In genomic region chr7:29301127-29301566, GRCm38 (mm10) we compare ENCODE assay signal across 9 mouse cellular contexts. TPM values are rescaled to one million over a fixed set of nuclear protein-coding genes. Genes with fewer than 3 reads are reported as not detected.
DNase-seq lines count a peak whose midpoint lies in the region; ATAC-seq lines count a peak whose summit lies in the region.
"Had no signal": no experiment of that assay in that cellular context is flagged by ENCODE, and none has a peak within 500 bp of the region (broad histone marks: within the 10 kb centered on the region; RNA-seq: fewer than 3 reads in every experiment).

No protein-coding gene starts in this region.

- peak overlapping the region; percentile 39 for H3K4me2 ChIP-seq in midbrain, embryonic 14.5 days (ENCODE audit: low read length)
- H3K4me2 ChIP-seq: liver, embryonic 13.5 days had no signal

- DNase-seq in layer of hippocampus, postnatal 10 days (ENCODE audit: low spot score in 2 of 2) = peak; percentile 78 to 84
- DNase-seq in layer of hippocampus, adult 9-10 months (ENCODE audit: low spot score) = no peak
- peak; percentile 32 for DNase-seq in T-cell, adult 2 months (ENCODE audit: low spot score)
- peak; percentile 92 for DNase-seq in embryo, embryonic 10.5 days (ENCODE audit: low spot score)
- peak; percentile 84 to 87 for DNase-seq in kidney, postnatal 4 days
- peak; percentile 91 for DNase-seq in midbrain, embryonic 14.5 days
- DNase-seq in thymus, postnatal 0 days (ENCODE audit: low spot score) = peak; percentile 85
- DNase-seq: liver, embryonic 13.5 days had no signal

- peak; percentile 29; the same call in 1 of the 2 replicates for ATAC-seq in granulocyte monocyte progenitor cell, adult 5-6 weeks (replicated peaks; ENCODE audit: poor library complexity, severe bottlenecking)
- ATAC-seq in midbrain, embryonic 14.5 days (ENCODE audit: low FRiP score, low TSS enrichment) = no peak

- no peak overlapping the region for H3K9ac ChIP-seq in midbrain, embryonic 14.5 days (replicated peaks; ENCODE audit: low read length)
- H3K9ac ChIP-seq: liver, embryonic 13.5 days had no signal

- H3K4me3 ChIP-seq in midbrain, embryonic 14.5 days (replicated peaks; ENCODE audit: low read depth, low read length) = no peak overlapping the region
- H3K4me3 ChIP-seq: liver, embryonic 13.5 days had no signal

- H3K9me3 ChIP-seq in midbrain, embryonic 14.5 days (ENCODE audit: control insufficient read depth, low read length) = no peaks in the 10 kb centered on the region
- H3K9me3 ChIP-seq: liver, embryonic 13.5 days had no signal

- H3K27ac ChIP-seq in midbrain, embryonic 14.5 days (replicated peaks; ENCODE audit: low read depth, low read length) = peak overlapping the region; percentile 58; the same call in 1 of the 2 replicates
- H3K27ac ChIP-seq: liver, embryonic 13.5 days had no signal

- H3K27me3 ChIP-seq in midbrain, embryonic 14.5 days (ENCODE audit: control insufficient read depth, insufficient read depth, low read length) = no peaks in the 10 kb centered on the region

- peaks cover 19% of the 10 kb centered on the region for H3K4me1 ChIP-seq in midbrain, embryonic 14.5 days (ENCODE audit: control insufficient read depth, insufficient read depth, low read length)

- WGBS in midbrain, embryonic 14.5 days = 0% methylated on average over 7 of the region's 7 CpGs

- no peaks in the 10 kb centered on the region for H3K36me3 ChIP-seq in midbrain, embryonic 14.5 days (ENCODE audit: control insufficient read depth, insufficient read depth, low read length)
- H3K36me3 ChIP-seq: liver, embryonic 13.5 days had no signal

RNA-seq across cellular contexts. Expression of gene Dpf1, which starts 2.6 kb away (rescaled TPM):
- 100 to 1,000 TPM; 129 to 138 TPM for total RNA-seq in layer of hippocampus, postnatal 10 days (2021)
- total RNA-seq in granulocyte monocyte progenitor cell, adult 5-6 weeks (2014; fragmentation: Nextera tagmentation) = not detected in 2 replicates
- 0.22 TPM in 1 of 2 replicates, not detected in the other for total RNA-seq in granulocyte monocyte progenitor cell, adult 5-6 weeks (2017)
- 203 and 214 TPM in 2 replicates for polyA plus RNA-seq in midbrain, embryonic 14.5 days (2014; fragmentation: Nextera tagmentation; extraction: Ambion mirVana)
- polyA plus RNA-seq in thymus, postnatal 0 days (2015; fragmentation: Nextera tagmentation; extraction: Ambion mirVana) = 3.0 and 3.5 TPM in 2 replicates

RNA-seq across cellular contexts. Expression of gene Ppp1r14a, which starts 12.0 kb away (rescaled TPM):
- total RNA-seq in layer of hippocampus, postnatal 10 days (2021) = 1 to 10 TPM; 2.0 to 3.2 TPM
- total RNA-seq in granulocyte monocyte progenitor cell, adult 5-6 weeks (2014; fragmentation: Nextera tagmentation) = not detected in 2 replicates
- total RNA-seq in granulocyte monocyte progenitor cell, adult 5-6 weeks (2017) = not detected in 2 replicates
- 0.94 and 3.9 TPM in 2 replicates for polyA plus RNA-seq in midbrain, embryonic 14.5 days (2014; fragmentation: Nextera tagmentation; extraction: Ambion mirVana)
- 3.1 and 3.4 TPM in 2 replicates for polyA plus RNA-seq in thymus, postnatal 0 days (2015; fragmentation: Nextera tagmentation; extraction: Ambion mirVana)

RNA-seq across cellular contexts. Expression of gene Spint2, which starts 19.4 kb away (rescaled TPM):
- total RNA-seq in layer of hippocampus, postnatal 10 days (2021) = 10 to 100 TPM; 25.3 to 31.0 TPM
- total RNA-seq in granulocyte monocyte progenitor cell, adult 5-6 weeks (2014; fragmentation: Nextera tagmentation) = 45.1 and 55.0 TPM in 2 replicates
- total RNA-seq in granulocyte monocyte progenitor cell, adult 5-6 weeks (2017) = 24.4 and 29.9 TPM in 2 replicates
- polyA plus RNA-seq in midbrain, embryonic 14.5 days (2014; fragmentation: Nextera tagmentation; extraction: Ambion mirVana) = 52.3 and 66.3 TPM in 2 replicates
- 571 and 608 TPM in 2 replicates for polyA plus RNA-seq in thymus, postnatal 0 days (2015; fragmentation: Nextera tagmentation; extraction: Ambion mirVana)

RNA-seq across cellular contexts. Expression of gene 2200002D01Rik, which starts 52.9 kb away (rescaled TPM):
- under 1 TPM in 1 of 2 experiments, not detected in 1; 0.29 TPM for total RNA-seq in layer of hippocampus, postnatal 10 days (2021)
- total RNA-seq in granulocyte monocyte progenitor cell, adult 5-6 weeks (2014; fragmentation: Nextera tagmentation) = not detected in 2 replicates
- total RNA-seq in granulocyte monocyte progenitor cell, adult 5-6 weeks (2017) = 0.99 TPM in 1 of 2 replicates, not detected in the other
- polyA plus RNA-seq in midbrain, embryonic 14.5 days (2014; fragmentation: Nextera tagmentation; extraction: Ambion mirVana) = 0.29 and 0.57 TPM in 2 replicates
- 7.8 and 9.6 TPM in 2 replicates for polyA plus RNA-seq in thymus, postnatal 0 days (2015; fragmentation: Nextera tagmentation; extraction: Ambion mirVana)

Comparison
In these comparisons a context has a peak if more than half of its experiments do, and no peak if none do; other contexts are left out.
1. RNA of gene Dpf1, which starts 2.6 kb away (total RNA-seq): 129 to 138 TPM in layer of hippocampus, postnatal 10 days; 0.22 TPM in granulocyte monocyte progenitor cell, adult 5-6 weeks; every median in the first group is over 100 times any median in the second.